ENCODE assay signal across 16 mouse cellular contexts in genomic region chr17:3204826-3205405, GRCm38 (mm10).
DNase-seq lines count a peak whose midpoint lies in the region; ATAC-seq lines count a peak whose summit lies in the region.
"Had no signal": no experiment of that assay in that cellular context is flagged by ENCODE, and none has a peak within 500 bp of the region (broad histone marks: within the 10 kb centered on the region; RNA-seq: fewer than 3 reads in every experiment).

No protein-coding gene starts in this region.

- intact Hi-C loops in heart, postnatal 10 days (cut with DNase I): no loop called here

- H3K36me3 ChIP-seq in megakaryocyte, embryonic 14.5 days (replicated peaks; ENCODE audit: low read length): peaks cover 90% of the 10 kb centered on the region
- peaks cover 37% of the 10 kb centered on the region for H3K36me3 ChIP-seq in forebrain, embryonic 14.5 days (ENCODE audit: control insufficient read depth, insufficient read depth, low read length)

- peaks cover 74% of the 10 kb centered on the region for H3K4me1 ChIP-seq in megakaryocyte, embryonic 14.5 days
- H3K4me1 ChIP-seq in forebrain, embryonic 14.5 days (ENCODE audit: control insufficient read depth, insufficient read depth, low read length): no peaks in the 10 kb centered on the region
- H3K4me1 ChIP-seq: liver, embryonic 15.5 days; midbrain, embryonic 12.5 days had no signal

- no peaks in the 10 kb centered on the region for H3K9me3 ChIP-seq in megakaryocyte, embryonic 14.5 days
- H3K9me3 ChIP-seq in forebrain, embryonic 14.5 days (replicated peaks; ENCODE audit: control insufficient read depth, low read length): no peaks in the 10 kb centered on the region
- H3K9me3 ChIP-seq: limb, embryonic 12.5 days; liver, embryonic 15.5 days; midbrain, embryonic 12.5 days had no signal

- ATAC-seq in forebrain, embryonic 14.5 days: no peak
- ATAC-seq: hindbrain, postnatal 0 days had no signal

- H3K27ac ChIP-seq in forebrain, embryonic 14.5 days (ENCODE audit: low read depth, low read length): no peak overlapping the region
- H3K27ac ChIP-seq: hindbrain, postnatal 0 days; limb, embryonic 12.5 days; liver, embryonic 15.5 days; midbrain, embryonic 12.5 days had no signal

- 94% methylated on average over 7 of the region's 7 CpGs for WGBS in forebrain, embryonic 14.5 days

- no peak overlapping the region for H3K4me2 ChIP-seq in forebrain, embryonic 14.5 days (ENCODE audit: low read length)
- H3K4me2 ChIP-seq: limb, embryonic 12.5 days; liver, embryonic 15.5 days; midbrain, embryonic 12.5 days had no signal

- H3K27me3 ChIP-seq in megakaryocyte, embryonic 14.5 days (replicated peaks): no peaks in the 10 kb centered on the region
- no peaks in the 10 kb centered on the region for H3K27me3 ChIP-seq in forebrain, embryonic 14.5 days (replicated peaks; ENCODE audit: control insufficient read depth, insufficient read depth, low read length)
- H3K27me3 ChIP-seq: limb, embryonic 12.5 days; liver, embryonic 15.5 days; midbrain, embryonic 12.5 days had no signal

- peak; percentile 61 for DNase-seq in heart, adult 11 months
- no peak for DNase-seq in heart, postnatal 10 days
- DNase-seq in 3T3-L1 (ENCODE audit: low read depth, low spot score) (peak; percentile 49), NIH3T3 (ENCODE audit: low read depth) (peak; percentile 39)
- DNase-seq in layer of hippocampus, adult 11-12 months (ENCODE audit: low spot score): no peak
- no peak for DNase-seq in cerebellum, postnatal 14 days
- no peak for DNase-seq in forebrain, embryonic 14.5 days (ENCODE audit: low spot score)
- DNase-seq: adrenal gland, postnatal 36 days; cerebellum, postnatal 25 days; kidney, adult 8-10 months; kidney, postnatal 4 days had no signal

- peak overlapping the region; percentile 28 for H3K4me3 ChIP-seq in megakaryocyte, embryonic 14.5 days (replicated peaks)
- H3K4me3 ChIP-seq in forebrain, embryonic 14.5 days (ENCODE audit: low read depth, low read length): no peak overlapping the region
- H3K4me3 ChIP-seq: limb, embryonic 12.5 days; liver, embryonic 15.5 days; midbrain, embryonic 12.5 days had no signal

- H3K9ac ChIP-seq in forebrain, embryonic 14.5 days (ENCODE audit: low read length): no peak overlapping the region
- H3K9ac ChIP-seq: limb, embryonic 12.5 days; liver, embryonic 15.5 days; midbrain, embryonic 12.5 days had no signal

Comparison
In these comparisons a context has a peak if more than half of its experiments do, and no peak if none do; other contexts are left out.
1. DNase-seq: peak in heart, adult 11 months (single experiment), 3T3-L1 (single experiment) and NIH3T3 (single experiment); none in heart, postnatal 10 days (0 of 2), layer of hippocampus, adult 11-12 months (single experiment), cerebellum, postnatal 14 days (0 of 2) and forebrain, embryonic 14.5 days (single experiment).